Mouse (Mus musculus) liver, adult (tissue): Measurements from ENCODE around the gene Ap3d1.

Source experiments
- GATA4 ChIP-seq: IDR thresholded peaks from 2 replicates; pipeline ENCODE4 v1.6.1; 2014; ENCODE audit warnings: mild to moderate bottlenecking, low read length; ENCODE audit not compliant: insufficient replicate concordance

The Ap3d1 gene

DNA sequence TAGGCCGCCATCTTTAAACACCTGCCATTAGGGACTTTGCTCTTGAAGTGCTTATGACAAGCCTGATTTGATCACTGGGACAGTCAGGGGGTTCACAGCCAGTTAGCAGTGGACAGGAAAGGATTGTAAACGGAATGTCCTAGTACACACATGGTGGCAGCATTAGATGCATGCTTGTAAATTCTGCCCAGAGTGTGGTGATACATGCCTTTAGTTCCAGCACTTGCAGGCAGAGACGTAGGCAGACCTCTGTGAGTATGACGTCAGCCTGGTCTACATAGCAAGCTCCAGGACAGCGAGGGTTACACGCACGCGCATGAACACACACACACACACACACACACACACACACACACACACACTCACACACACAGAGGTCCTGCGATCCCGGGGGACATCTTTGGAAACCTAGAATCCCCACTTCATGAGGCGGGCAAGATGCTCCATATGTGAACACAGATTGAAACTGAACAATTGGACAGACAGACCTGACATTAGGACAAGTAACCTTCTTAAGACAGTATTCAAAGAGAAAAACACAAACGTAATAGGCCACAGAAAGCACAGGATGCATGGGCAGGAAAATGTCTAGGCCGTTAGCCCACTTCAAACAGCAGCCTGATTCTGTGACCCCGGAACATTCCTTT lies 83.7 kb downstream of the Ap3d1 start:
- no peak for TF ChIP-seq GATA4
